Mouse (Mus musculus) kidney, adult 18-20 months (tissue): Measurements from ENCODE around the gene Tvp23a.

Source experiments
- DNase-seq: peaks from one replicate; pipeline ENCODE4 v3.0.0; 2021

The Tvp23a gene

GRCm38 (mm10) chr16:10388634-10389365, 58.4 kb downstream of the Tvp23a start:
- DNase-seq: no peak

DNA sequence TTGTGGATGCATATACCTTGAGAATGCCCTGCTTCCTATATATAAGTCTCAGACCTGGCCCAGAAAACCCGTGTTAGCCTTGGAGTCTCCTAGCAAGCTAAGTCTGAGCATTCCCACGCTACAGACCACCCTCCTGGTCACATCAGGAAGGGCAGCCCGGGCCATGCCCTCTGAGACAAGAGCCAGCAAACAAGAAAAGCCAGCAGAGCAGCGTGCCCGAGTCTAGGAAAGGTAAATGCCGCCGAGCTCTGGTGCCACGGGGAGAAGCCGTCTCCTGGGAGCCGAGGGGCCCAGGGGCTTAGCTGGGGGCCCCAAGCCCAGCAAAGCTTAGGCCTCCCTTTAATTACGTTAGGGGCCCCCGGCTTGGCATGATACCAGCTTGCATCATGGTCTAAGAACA, 61.9 kb downstream of the Tvp23a start:
- DNase-seq: no peak

DNA sequence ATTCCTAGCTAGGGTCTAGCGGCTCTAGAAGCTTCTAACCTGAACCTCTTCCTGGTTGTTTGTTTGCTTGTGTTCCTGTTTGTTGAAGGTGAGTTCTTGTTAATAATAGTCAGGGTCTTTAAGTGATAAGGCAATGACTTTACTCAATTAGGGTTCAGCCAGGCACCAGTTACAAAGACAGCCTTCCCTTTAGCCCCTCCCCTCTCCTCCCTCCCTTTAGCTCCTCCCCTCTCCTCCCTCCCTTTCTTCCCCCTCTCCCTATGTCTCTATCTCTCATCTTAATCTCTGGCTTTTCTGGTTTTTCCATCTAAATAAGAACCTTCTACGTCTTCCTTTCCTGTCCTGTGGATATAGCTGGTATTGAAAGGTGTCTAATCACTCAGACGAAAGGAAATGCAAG, 62.6 kb downstream of the Tvp23a start:
- DNase-seq: no peak

DNA sequence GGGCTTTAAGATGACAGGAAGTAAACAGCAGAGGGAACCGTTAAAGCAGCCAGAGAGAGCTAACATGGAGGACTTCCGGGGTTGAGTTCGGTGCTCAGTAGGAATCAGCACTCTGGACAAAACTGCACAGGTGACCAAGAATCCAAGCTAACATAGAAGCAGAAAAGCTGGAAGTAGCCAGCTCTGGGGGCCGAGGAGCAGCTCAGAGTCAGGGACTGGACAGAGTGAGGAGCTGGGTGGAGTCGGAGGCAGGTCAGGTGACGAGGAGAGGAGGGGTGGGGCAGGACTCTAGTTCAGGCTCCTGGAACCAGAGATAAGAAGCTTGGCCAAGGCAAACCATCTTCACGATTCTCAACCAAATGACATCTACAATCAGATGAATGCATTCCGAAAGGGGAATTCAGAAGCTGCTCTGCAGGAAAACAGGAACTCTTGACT, 63.1 kb downstream of the Tvp23a start:
- peak; percentile 27 for DNase-seq

DNA sequence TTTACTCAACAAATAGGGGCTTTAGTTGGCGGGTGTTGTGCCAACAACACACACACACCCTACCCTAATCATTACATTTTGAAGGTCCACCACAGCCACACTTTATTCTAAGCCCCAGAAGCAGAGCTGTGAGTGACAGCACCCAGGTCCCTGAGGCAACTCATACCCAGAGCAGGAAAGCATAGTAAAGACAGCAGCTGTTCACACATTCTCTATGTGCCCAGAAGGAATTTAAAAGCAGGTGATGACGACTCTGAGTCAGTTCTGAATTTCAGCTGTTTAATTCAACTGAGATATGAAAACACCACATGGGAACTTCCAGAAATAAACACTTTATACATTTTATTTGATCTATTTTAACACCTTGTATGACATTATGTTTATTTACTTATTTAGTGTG, 67.6 kb downstream of the Tvp23a start:
- no peak for DNase-seq

DNA sequence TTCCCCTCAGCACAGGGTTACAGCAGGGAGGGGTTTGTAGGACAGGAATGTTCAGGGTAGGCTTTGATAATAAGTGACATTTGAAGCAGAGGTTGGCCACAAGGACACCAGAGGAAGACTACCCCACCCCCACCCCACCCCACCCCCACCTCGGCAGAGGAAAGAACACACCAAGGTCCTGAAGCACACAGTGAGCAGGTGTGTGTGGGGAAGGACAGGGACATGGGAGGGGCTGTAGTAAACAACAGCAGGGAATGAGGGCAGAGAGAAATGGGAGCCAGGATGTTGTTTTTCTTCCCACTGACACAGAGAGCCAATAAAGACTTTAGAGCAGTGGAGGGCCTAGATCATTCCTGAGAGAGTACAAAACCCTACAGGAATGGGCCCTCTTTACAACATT, 69.9 kb downstream of the Tvp23a start:
- no peak for DNase-seq

DNA sequence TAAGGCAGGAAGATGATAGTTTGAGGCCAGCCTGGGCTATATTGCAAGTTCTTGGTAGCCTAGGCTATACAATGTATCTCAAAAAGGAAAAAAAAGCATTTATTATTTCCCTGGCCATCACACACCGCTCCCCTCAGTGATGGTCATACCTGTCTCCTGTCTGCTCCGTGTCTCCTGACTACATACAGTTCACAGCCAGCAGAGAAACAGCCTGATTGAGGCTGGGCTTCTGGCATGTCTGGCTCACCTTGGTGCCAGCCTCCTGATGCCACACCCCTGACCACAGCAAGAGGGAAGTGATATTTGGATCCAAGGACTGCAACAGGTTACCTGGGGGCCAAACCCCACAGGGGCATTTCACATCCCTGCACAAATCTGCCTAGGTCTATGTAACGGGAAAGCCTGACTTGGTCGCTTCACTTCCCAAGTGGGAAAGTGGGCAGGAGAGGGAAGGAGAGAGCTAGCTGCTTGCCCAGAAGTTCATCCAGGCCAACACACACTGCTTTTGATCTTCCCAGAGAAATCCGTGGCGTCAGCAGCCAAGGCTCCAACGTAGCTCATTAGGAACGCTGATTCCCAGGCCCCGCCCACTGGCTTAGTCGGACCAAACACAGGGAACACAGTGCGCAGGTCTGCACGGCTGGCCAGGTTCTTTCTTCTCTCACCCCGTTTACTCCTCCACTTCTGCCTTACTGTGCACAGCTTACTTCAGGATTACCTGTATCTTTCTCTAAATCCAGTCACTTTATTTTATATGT, 72.7 kb downstream of the Tvp23a start:
- peak; percentile 42 for DNase-seq

GRCm38 (mm10) chr16:10372372-10372771, 74.8 kb downstream of the Tvp23a start:
- DNase-seq: no peak
